ENCODE assay signal across 18 mouse cellular contexts in genomic region chr13:17086547-17086946, GRCm38 (mm10).
DNase-seq lines count a peak whose midpoint lies in the region; ATAC-seq and TF ChIP-seq lines count a peak whose summit lies in the region.
"Had no signal": no experiment of that assay in that cellular context is flagged by ENCODE, and none has a peak within 500 bp of the region (broad histone marks: within the 10 kb centered on the region; RNA-seq: fewer than 3 reads in every experiment).

No protein-coding gene starts in this region.

- intact Hi-C loops in gastrocnemius, postnatal 14 days (cut with DNase I; ENCODE audit: low total_unique reads): no loop called here

- H3K4me1 ChIP-seq in kidney, embryonic 15.5 days: peaks cover 6% of the 10 kb centered on the region; the same call in 1 of the 2 replicates
- H3K4me1 ChIP-seq in lung, embryonic 15.5 days: peaks cover 21% of the 10 kb centered on the region
- H3K4me1 ChIP-seq in lung, adult 2 months (ENCODE audit: control insufficient read depth, insufficient read depth, low read length): no peaks in the 10 kb centered on the region
- H3K4me1 ChIP-seq in intestine, embryonic 16.5 days (ENCODE audit: control insufficient read depth, insufficient read depth, low read length): 0 out of 2 replicates have a peak, but pooled peaks cover 3% of the 10 kb centered on the region
- H3K4me1 ChIP-seq: liver, embryonic 15.5 days had no signal

- H3K9me3 ChIP-seq in kidney, embryonic 15.5 days (replicated peaks): no peaks in the 10 kb centered on the region
- H3K9me3 ChIP-seq in lung, embryonic 15.5 days: no peaks in the 10 kb centered on the region
- H3K9me3 ChIP-seq in intestine, embryonic 16.5 days (ENCODE audit: control insufficient read depth, low read length): no peaks in the 10 kb centered on the region
- H3K9me3 ChIP-seq: liver, embryonic 15.5 days had no signal

- TF ChIP-seq CTCF in lung, adult 2 months (IDR thresholded peaks at IDR 0.05; ENCODE audit: insufficient read depth, low read length): no peak

- TF ChIP-seq POLR2A in lung, adult 2 months (IDR thresholded peaks at IDR 0.05; ENCODE audit: borderline replicate concordance, extremely low read depth, low read depth, low read length): no peak

- no peak overlapping the region for H3K27ac ChIP-seq in kidney, embryonic 15.5 days
- H3K27ac ChIP-seq in lung, embryonic 15.5 days: no peak overlapping the region
- no peak overlapping the region for H3K27ac ChIP-seq in intestine, embryonic 16.5 days (ENCODE audit: low read length)
- H3K27ac ChIP-seq: liver, embryonic 15.5 days had no signal

- no peaks in the 10 kb centered on the region for H3K27me3 ChIP-seq in kidney, embryonic 15.5 days
- no peaks in the 10 kb centered on the region for H3K27me3 ChIP-seq in lung, embryonic 15.5 days
- H3K27me3 ChIP-seq in intestine, embryonic 16.5 days (replicated peaks; ENCODE audit: control insufficient read depth, insufficient read depth, low read length): no peaks in the 10 kb centered on the region
- H3K27me3 ChIP-seq: liver, embryonic 15.5 days had no signal

- H3K36me3 ChIP-seq in kidney, embryonic 15.5 days: no peaks in the 10 kb centered on the region
- no peaks in the 10 kb centered on the region for H3K36me3 ChIP-seq in lung, embryonic 15.5 days
- no peaks in the 10 kb centered on the region for H3K36me3 ChIP-seq in intestine, embryonic 16.5 days (ENCODE audit: control insufficient read depth, insufficient read depth, low read length)
- H3K36me3 ChIP-seq: liver, embryonic 15.5 days had no signal

- H3K9ac ChIP-seq in kidney, embryonic 15.5 days: no peak overlapping the region
- H3K9ac ChIP-seq in lung, embryonic 15.5 days: no peak overlapping the region
- H3K9ac ChIP-seq in intestine, embryonic 16.5 days (ENCODE audit: low read depth, low read length): no peak overlapping the region
- H3K9ac ChIP-seq: liver, embryonic 15.5 days had no signal

- H3K4me3 ChIP-seq in kidney, embryonic 15.5 days (replicated peaks): no peak overlapping the region
- no peak overlapping the region for H3K4me3 ChIP-seq in lung, embryonic 15.5 days
- no peak overlapping the region for H3K4me3 ChIP-seq in lung, adult 2 months (replicated peaks; ENCODE audit: extremely low read depth, low read depth, low read length)
- no peak overlapping the region for H3K4me3 ChIP-seq in intestine, embryonic 16.5 days (ENCODE audit: low read length)
- H3K4me3 ChIP-seq: liver, embryonic 15.5 days had no signal

- no peak for DNase-seq in kidney, adult 9 months
- DNase-seq in lung, adult 2 months: no peak
- no peak for DNase-seq in right cerebral cortex, adult 18-20 months
- no peak for DNase-seq in gastrocnemius, postnatal 14 days
- DNase-seq: adrenal gland, postnatal 25 days; B cell, adult 2 months; cerebellum, adult 11 months; gastrocnemius, postnatal 36 days; kidney, postnatal 14 days; retina, postnatal 1 day; thymus, postnatal 36 days had no signal

- H3K4me2 ChIP-seq in kidney, embryonic 15.5 days: no peak overlapping the region
- no peak overlapping the region for H3K4me2 ChIP-seq in lung, embryonic 15.5 days
- H3K4me2 ChIP-seq in intestine, embryonic 16.5 days (ENCODE audit: low read depth, low read length): no peak overlapping the region
- H3K4me2 ChIP-seq: liver, embryonic 15.5 days; midbrain, embryonic 11.5 days had no signal

- peak; percentile 66; the same call in 1 of the 2 replicates for ATAC-seq in kidney, embryonic 15.5 days (replicated peaks; ENCODE audit: low FRiP score)
- ATAC-seq in lung, embryonic 15.5 days (ENCODE audit: borderline replicate concordance, extremely low read depth, low FRiP score, low TSS enrichment): peak; percentile 86
- ATAC-seq in intestine, embryonic 16.5 days: peak; percentile 63
- ATAC-seq: forebrain, embryonic 16.5 days; hindbrain, embryonic 16.5 days had no signal

- 37% methylated on average over 2 of the region's 2 CpGs for WGBS in kidney, embryonic 15.5 days
- WGBS in lung, embryonic 15.5 days: 12% methylated on average over 2 of the region's 2 CpGs
- WGBS in lung, adult 2 months: 45% methylated on average over 2 of the region's 2 CpGs
- WGBS in intestine, embryonic 16.5 days: 26% methylated on average over 2 of the region's 2 CpGs
